13 mouse cellular contexts compared by ENCODE assay signal in genomic region chr4:86045876-86046275, GRCm38 (mm10).
DNase-seq lines count a peak whose midpoint lies in the region; ATAC-seq and TF ChIP-seq lines count a peak whose summit lies in the region.
"Had no signal": no experiment of that assay in that cellular context is flagged by ENCODE, and none has a peak within 500 bp of the region (broad histone marks: within the 10 kb centered on the region; RNA-seq: fewer than 3 reads in every experiment).

No protein-coding gene starts in this region.

- no peak overlapping the region for H3K27ac ChIP-seq in midbrain, embryonic 13.5 days
- no peak overlapping the region for H3K27ac ChIP-seq in midbrain, embryonic 10.5 days (replicated peaks)
- H3K27ac ChIP-seq in forebrain, embryonic 16.5 days (ENCODE audit: low read length): no peak overlapping the region
- H3K27ac ChIP-seq in neural tube, embryonic 14.5 days (ENCODE audit: low read depth, low read length): no peak overlapping the region
- no peak overlapping the region for H3K27ac ChIP-seq in liver, postnatal 0 days (ENCODE audit: low read depth)
- H3K27ac ChIP-seq: embryonic facial prominence, embryonic 13.5 days; kidney, postnatal 0 days; limb, embryonic 13.5 days had no signal

- no peak overlapping the region for H3K4me2 ChIP-seq in midbrain, embryonic 13.5 days (replicated peaks)
- H3K4me2 ChIP-seq in forebrain, embryonic 16.5 days (ENCODE audit: low read length): no peak overlapping the region
- H3K4me2 ChIP-seq in neural tube, embryonic 14.5 days (ENCODE audit: low read depth, low read length): no peak overlapping the region
- H3K4me2 ChIP-seq in liver, postnatal 0 days (ENCODE audit: low read depth, low read length): no peak overlapping the region
- H3K4me2 ChIP-seq: embryonic facial prominence, embryonic 13.5 days; heart, embryonic 11.5 days; limb, embryonic 13.5 days had no signal

- 0 out of 2 replicates have a peak, but pooled peaks have one; percentile 65 for ATAC-seq in midbrain, embryonic 13.5 days
- 0 out of 2 replicates have a peak, but pooled peaks have one; percentile 60 for ATAC-seq in cerebellum, adult (ENCODE audit: insufficient number of reproducible peaks, low FRiP score, low TSS enrichment)
- ATAC-seq in forebrain, embryonic 16.5 days: peak; percentile 85
- ATAC-seq in neural tube, embryonic 14.5 days (ENCODE audit: low read depth): 0 out of 2 replicates have a peak, but pooled peaks have one; percentile 44
- ATAC-seq in liver, postnatal 0 days: no peak

- no peaks in the 10 kb centered on the region for H3K36me3 ChIP-seq in midbrain, embryonic 13.5 days
- H3K36me3 ChIP-seq in midbrain, embryonic 10.5 days: no peaks in the 10 kb centered on the region
- H3K36me3 ChIP-seq in forebrain, embryonic 16.5 days (ENCODE audit: control insufficient read depth, insufficient read depth): no peaks in the 10 kb centered on the region
- no peaks in the 10 kb centered on the region for H3K36me3 ChIP-seq in neural tube, embryonic 14.5 days (ENCODE audit: control insufficient read depth, insufficient read depth, low read length)
- H3K36me3 ChIP-seq in liver, postnatal 0 days (replicated peaks; ENCODE audit: insufficient read depth, low read length): no peaks in the 10 kb centered on the region
- H3K36me3 ChIP-seq: embryonic facial prominence, embryonic 13.5 days; limb, embryonic 13.5 days had no signal

- 66% methylated on average over 6 of the region's 6 CpGs for WGBS in midbrain, embryonic 13.5 days
- 73% methylated on average over 6 of the region's 6 CpGs for WGBS in midbrain, embryonic 10.5 days
- 37% methylated on average over 6 of the region's 6 CpGs for WGBS in forebrain, embryonic 16.5 days
- 41% methylated on average over 6 of the region's 6 CpGs for WGBS in neural tube, embryonic 14.5 days
- 64% methylated on average over 6 of the region's 6 CpGs for WGBS in liver, postnatal 0 days (ENCODE audit: insufficient replicate concordance)

- H3K9ac ChIP-seq in midbrain, embryonic 13.5 days (replicated peaks): no peak overlapping the region
- no peak overlapping the region for H3K9ac ChIP-seq in forebrain, embryonic 16.5 days (replicated peaks; ENCODE audit: low read depth, low read length)
- no peak overlapping the region for H3K9ac ChIP-seq in neural tube, embryonic 14.5 days (replicated peaks; ENCODE audit: low read depth, low read length)
- H3K9ac ChIP-seq in liver, postnatal 0 days (replicated peaks): no peak overlapping the region
- H3K9ac ChIP-seq: embryonic facial prominence, embryonic 13.5 days; limb, embryonic 13.5 days had no signal

- no peak for TF ChIP-seq CTCF in liver, postnatal 0 days (IDR thresholded peaks at IDR 0.05; ENCODE audit: low read depth)

- peaks cover 4% of the 10 kb centered on the region; the same call in 1 of the 2 replicates for H3K4me1 ChIP-seq in midbrain, embryonic 13.5 days (replicated peaks)
- H3K4me1 ChIP-seq in midbrain, embryonic 10.5 days: peaks cover 4% of the 10 kb centered on the region; the same call in 1 of the 2 replicates
- H3K4me1 ChIP-seq in forebrain, embryonic 16.5 days (replicated peaks; ENCODE audit: control insufficient read depth, insufficient read depth, low read length): peaks cover 5% of the 10 kb centered on the region
- no peaks in the 10 kb centered on the region for H3K4me1 ChIP-seq in neural tube, embryonic 14.5 days (ENCODE audit: control insufficient read depth, insufficient read depth, low read length)
- no peaks in the 10 kb centered on the region for H3K4me1 ChIP-seq in liver, postnatal 0 days (ENCODE audit: insufficient read depth)

- no peaks in the 10 kb centered on the region for H3K9me3 ChIP-seq in midbrain, embryonic 13.5 days
- H3K9me3 ChIP-seq in midbrain, embryonic 10.5 days (replicated peaks): no peaks in the 10 kb centered on the region
- H3K9me3 ChIP-seq in forebrain, embryonic 16.5 days (ENCODE audit: control insufficient read depth, low read length): no peaks in the 10 kb centered on the region
- no peaks in the 10 kb centered on the region for H3K9me3 ChIP-seq in neural tube, embryonic 14.5 days (ENCODE audit: control insufficient read depth, low read length)
- H3K9me3 ChIP-seq in liver, postnatal 0 days (ENCODE audit: low read length): no peaks in the 10 kb centered on the region
- H3K9me3 ChIP-seq: embryonic facial prominence, embryonic 13.5 days; limb, embryonic 13.5 days had no signal

- TF ChIP-seq EP300 in liver, postnatal 0 days (IDR thresholded peaks at IDR 0.05; ENCODE audit: low read depth): no peak

- no peak for DNase-seq in midbrain, embryonic 10.5 days (ENCODE audit: low spot score)
- no peak for DNase-seq in liver, postnatal 0 days
- no peak for DNase-seq in thymus, postnatal 10 days (ENCODE audit: low spot score in 2 of 2)
- DNase-seq in thymus, postnatal 0 days (ENCODE audit: low spot score): no peak
- DNase-seq: lung, postnatal 4 days had no signal

- H3K4me3 ChIP-seq in midbrain, embryonic 13.5 days (replicated peaks): no peak overlapping the region
- H3K4me3 ChIP-seq in midbrain, embryonic 10.5 days: no peak overlapping the region
- H3K4me3 ChIP-seq in forebrain, embryonic 16.5 days (replicated peaks; ENCODE audit: low read length): no peak overlapping the region
- no peak overlapping the region for H3K4me3 ChIP-seq in neural tube, embryonic 14.5 days (ENCODE audit: low read depth, low read length)
- H3K4me3 ChIP-seq in liver, postnatal 0 days (ENCODE audit: low read depth, low read length): no peak overlapping the region
- H3K4me3 ChIP-seq: embryonic facial prominence, embryonic 13.5 days; limb, embryonic 13.5 days had no signal

- no peaks in the 10 kb centered on the region for H3K27me3 ChIP-seq in midbrain, embryonic 13.5 days
- H3K27me3 ChIP-seq in midbrain, embryonic 10.5 days (ENCODE audit: low read depth, poor library complexity, severe bottlenecking): no peaks in the 10 kb centered on the region
- no peaks in the 10 kb centered on the region for H3K27me3 ChIP-seq in forebrain, embryonic 16.5 days (replicated peaks; ENCODE audit: control insufficient read depth, insufficient read depth, low read length)
- H3K27me3 ChIP-seq in neural tube, embryonic 14.5 days (ENCODE audit: control insufficient read depth, insufficient read depth, low read length): no peaks in the 10 kb centered on the region
- no peaks in the 10 kb centered on the region for H3K27me3 ChIP-seq in liver, postnatal 0 days (ENCODE audit: insufficient read depth, low read length)
- H3K27me3 ChIP-seq: embryonic facial prominence, embryonic 13.5 days; limb, embryonic 13.5 days had no signal
